ENCODE assay signal across 8 mouse cellular contexts in the genomic region with DNA sequence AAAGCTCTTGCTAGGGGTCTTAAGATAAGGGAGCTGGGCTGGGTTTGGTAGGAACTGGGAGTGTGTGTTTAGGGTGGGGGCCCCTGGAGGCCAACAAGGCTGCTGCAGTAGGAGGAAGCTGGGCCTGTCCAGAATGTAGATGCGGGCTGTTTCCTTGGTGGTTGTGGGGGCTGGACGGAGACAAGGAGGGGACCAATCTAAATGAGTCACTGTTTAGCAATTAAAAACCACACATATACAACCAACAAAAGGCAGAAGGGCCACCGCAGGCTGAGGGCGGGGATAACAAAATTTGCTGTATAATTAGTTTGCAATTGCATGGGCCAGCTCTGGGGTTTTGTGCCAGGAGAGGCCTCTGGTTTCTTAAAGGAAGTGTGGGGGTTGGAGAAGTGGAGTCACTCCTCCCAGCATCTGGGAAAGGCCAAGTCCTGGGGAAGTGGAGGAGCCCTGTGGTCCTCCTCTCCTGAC. TPM values are rescaled to one million over a fixed set of nuclear protein-coding genes. Genes with fewer than 3 reads are reported as not detected.
DNase-seq lines count a peak whose midpoint lies in the region; ATAC-seq and TF ChIP-seq lines count a peak whose summit lies in the region.

No protein-coding gene starts in this region.

- H3K36me3 ChIP-seq in hindbrain, embryonic 16.5 days (ENCODE audit: control insufficient read depth, insufficient read depth, low read length) = peaks cover 11% of the 10 kb centered on the region
- H3K36me3 ChIP-seq in liver, embryonic 11.5 days (ENCODE audit: control insufficient read depth, insufficient read depth, low read length) = peaks cover 29% of the 10 kb centered on the region
- H3K36me3 ChIP-seq in midbrain, postnatal 0 days (ENCODE audit: insufficient read depth, low read length) = no peaks in the 10 kb centered on the region; the same call in 1 of the 2 replicates

- H3K27me3 ChIP-seq in hindbrain, embryonic 16.5 days (replicated peaks; ENCODE audit: control insufficient read depth, insufficient read depth, low read length) = no peaks in the 10 kb centered on the region
- H3K27me3 ChIP-seq in liver, embryonic 11.5 days (replicated peaks; ENCODE audit: control insufficient read depth, insufficient read depth, low read length) = no peaks in the 10 kb centered on the region
- H3K27me3 ChIP-seq in midbrain, postnatal 0 days (ENCODE audit: insufficient read depth, low read length) = no peaks in the 10 kb centered on the region

- peaks cover 50% of the 10 kb centered on the region for H3K4me1 ChIP-seq in hindbrain, embryonic 16.5 days (ENCODE audit: control insufficient read depth, insufficient read depth, low read depth, low read length)
- H3K4me1 ChIP-seq in liver, embryonic 11.5 days (replicated peaks; ENCODE audit: control insufficient read depth, insufficient read depth, low read length) = peaks cover 53% of the 10 kb centered on the region
- H3K4me1 ChIP-seq in midbrain, postnatal 0 days (ENCODE audit: insufficient read depth, low read length) = peaks cover 35% of the 10 kb centered on the region

- peak; percentile 42 for TF ChIP-seq CTCF in midbrain, postnatal 0 days (IDR thresholded peaks at IDR 0.05)

- ATAC-seq in hindbrain, embryonic 16.5 days = no peak; the same call in 1 of the 2 replicates
- peak; percentile 54 for ATAC-seq in liver, embryonic 11.5 days (replicated peaks; ENCODE audit: low FRiP score)
- no peak for ATAC-seq in midbrain, postnatal 0 days (ENCODE audit: low FRiP score)

- no peaks in the 10 kb centered on the region for H3K9me3 ChIP-seq in hindbrain, embryonic 16.5 days (ENCODE audit: control insufficient read depth, low read length)
- no peaks in the 10 kb centered on the region for H3K9me3 ChIP-seq in liver, embryonic 11.5 days (ENCODE audit: control insufficient read depth, low read length)
- H3K9me3 ChIP-seq in midbrain, postnatal 0 days (ENCODE audit: low read length) = no peaks in the 10 kb centered on the region

- peak overlapping the region; percentile 99 for H3K4me3 ChIP-seq in hindbrain, embryonic 16.5 days (ENCODE audit: low read length)
- H3K4me3 ChIP-seq in liver, embryonic 11.5 days (ENCODE audit: low read depth, low read length) = peak overlapping the region; percentile 97
- peak overlapping the region; percentile 99 for H3K4me3 ChIP-seq in midbrain, postnatal 0 days (ENCODE audit: low read depth, low read length)

- intact Hi-C loops in left cerebral cortex, postnatal 14 days (cut with DNase I) = loop anchor here (5.0 kb wide), 1 partner anchor 107 kb away; a partner anchor contains a TSS

- peak overlapping the region; percentile 98 for H3K4me2 ChIP-seq in hindbrain, embryonic 16.5 days (ENCODE audit: low read length)
- H3K4me2 ChIP-seq in liver, embryonic 11.5 days = peak overlapping the region; percentile 99
- H3K4me2 ChIP-seq in midbrain, postnatal 0 days (ENCODE audit: low read depth, low read length, poor library complexity, severe bottlenecking) = peak overlapping the region; percentile 98

- 1% methylated on average over 4 of the region's 4 CpGs for WGBS in hindbrain, embryonic 16.5 days
- WGBS in liver, embryonic 11.5 days = 9% methylated on average over 4 of the region's 4 CpGs
- WGBS in midbrain, postnatal 0 days = 0% methylated on average over 4 of the region's 4 CpGs

- H3K9ac ChIP-seq in hindbrain, embryonic 16.5 days (ENCODE audit: low read depth, low read length) = peak overlapping the region; percentile 97
- peak overlapping the region; percentile 99 for H3K9ac ChIP-seq in liver, embryonic 11.5 days (ENCODE audit: low read depth, low read length)
- H3K9ac ChIP-seq in midbrain, postnatal 0 days (replicated peaks; ENCODE audit: low read length, poor library complexity, severe bottlenecking) = peak overlapping the region; percentile 97

- peak overlapping the region; percentile 100 for H3K27ac ChIP-seq in hindbrain, embryonic 16.5 days (ENCODE audit: low read depth, low read length)
- peak overlapping the region; percentile 100 for H3K27ac ChIP-seq in liver, embryonic 11.5 days (ENCODE audit: low read depth, low read length)
- H3K27ac ChIP-seq in midbrain, postnatal 0 days (ENCODE audit: low read depth, low read length) = peak overlapping the region; percentile 100

- DNase-seq in embryo, embryonic 10 days (ENCODE audit: low spot score) = peak; percentile 45
- DNase-seq in embryo, embryonic 9.5 days (ENCODE audit: extremely low spot score) = no peak
- peak; percentile 85 for DNase-seq in NIH3T3 (ENCODE audit: low read depth)
- DNase-seq in gastrocnemius, adult 18-20 months (ENCODE audit: low spot score) = peak; percentile 56
- no peak for DNase-seq in liver, embryonic 11.5 days (ENCODE audit: low spot score)
- DNase-seq in midbrain, postnatal 0 days (ENCODE audit: low spot score) = no peak
- no peak for DNase-seq in left cerebral cortex, postnatal 14 days (ENCODE audit: low spot score in 2 of 2)

RNA-seq across cellular contexts. Expression of a gene that starts 2.6 kb away (rescaled TPM):
- 10 to 100 TPM; 17.6 to 22.5 TPM for total RNA-seq in gastrocnemius, adult 18-20 months (2021)
- polyA plus RNA-seq in hindbrain, embryonic 16.5 days (2015; fragmentation: Nextera tagmentation; extraction: Ambion mirVana) = 23.4 and 27.6 TPM in 2 replicates
- 22.9 and 24.1 TPM in 2 replicates for polyA plus RNA-seq in liver, embryonic 11.5 days (2014; fragmentation: Nextera tagmentation; extraction: Ambion mirVana)
- total RNA-seq in midbrain, postnatal 0 days (2014; rRNA removed) = 96.6 and 103 TPM in 2 replicates
- 27.8 and 30.4 TPM in 2 replicates for polyA plus RNA-seq in midbrain, postnatal 0 days (2015; fragmentation: Nextera tagmentation; extraction: Ambion mirVana)
- 100 to 1,000 TPM; 103 to 110 TPM for total RNA-seq in left cerebral cortex, postnatal 14 days (2021)

Comparison
In these comparisons a context has a peak if more than half of its experiments do, and no peak if none do; other contexts are left out.
1. DNase-seq: peak in embryo, embryonic 10 days (single experiment), NIH3T3 (single experiment) and gastrocnemius, adult 18-20 months (single experiment); none in embryo, embryonic 9.5 days (single experiment), liver, embryonic 11.5 days (single experiment), midbrain, postnatal 0 days (single experiment) and left cerebral cortex, postnatal 14 days (0 of 2).
2. Peak in every context shown above with its lines, with median percentiles within 50 percentile points of each other: H3K27ac ChIP-seq, H3K4me2 ChIP-seq, H3K4me3 ChIP-seq and H3K9ac ChIP-seq.